ENCODE assay signal across 11 mouse cellular contexts in genomic region chr7:132347273-132348045, GRCm38 (mm10). TPM values are rescaled to one million over a fixed set of nuclear protein-coding genes. Genes with fewer than 3 reads are reported as not detected.
A peak's percentile ranks its signal among the peaks of the same experiment; 100 is the strongest.
DNase-seq lines count a peak whose midpoint lies in the region; ATAC-seq and TF ChIP-seq lines count a peak whose summit lies in the region.
"Had no signal": no experiment of that assay in that cellular context is flagged by ENCODE, and none has a peak within 500 bp of the region (broad histone marks: within the 10 kb centered on the region; RNA-seq: fewer than 3 reads in every experiment).

No protein-coding gene starts in this region.

- no peak for ATAC-seq in liver, embryonic 11.5 days (replicated peaks; ENCODE audit: low FRiP score)
- ATAC-seq in hematopoietic stem cell, adult 5-6 weeks (replicated peaks in 1 of 2; ENCODE audit: insufficient read depth in 1 of 2, low FRiP score in 2 of 2, low TSS enrichment in 1 of 2, low read depth in 1 of 2, poor library complexity in 2 of 2, severe bottlenecking in 2 of 2), result peak; percentile 67 to 78
- ATAC-seq in megakaryocyte progenitor cell, adult 5-6 weeks (replicated peaks; ENCODE audit: poor library complexity), result peak; percentile 89
- ATAC-seq: forebrain, postnatal 0 days had no signal

- no peak for TF ChIP-seq CTCF in liver, adult 2 months (IDR thresholded peaks at IDR 0.05; ENCODE audit: low read depth, low read length)

- H3K36me3 ChIP-seq in liver, adult 2 months (ENCODE audit: control insufficient read depth, insufficient read depth, low read length), result no peaks in the 10 kb centered on the region
- no peaks in the 10 kb centered on the region for H3K36me3 ChIP-seq in liver, embryonic 11.5 days (ENCODE audit: control insufficient read depth, insufficient read depth, low read length)
- H3K36me3 ChIP-seq: G1E had no signal

- 65% methylated on average over 9 of the region's 9 CpGs for WGBS in liver, adult 2 months
- whole genome bisulfite sequencing in liver, embryonic 11.5 days, result 60% methylated on average over 9 of the region's 9 CpGs

- TF ChIP-seq POLR2A in liver, adult 2 months (IDR thresholded peaks at IDR 0.05; ENCODE audit: extremely low read depth, insufficient read depth, low read length), result no peak

- peak overlapping the region; percentile 50; the same call in 1 of the 2 replicates for H3K27ac ChIP-seq in liver, adult 2 months (replicated peaks; ENCODE audit: insufficient read depth, low read depth, low read length)
- H3K27ac ChIP-seq in liver, embryonic 11.5 days (ENCODE audit: low read depth, low read length), result no peak overlapping the region

- H3K4me1 ChIP-seq in liver, adult 2 months (ENCODE audit: control insufficient read depth, insufficient read depth, low read length), result no peaks in the 10 kb centered on the region
- H3K4me1 ChIP-seq in liver, embryonic 11.5 days (replicated peaks; ENCODE audit: control insufficient read depth, insufficient read depth, low read length), result no peaks in the 10 kb centered on the region

- no peak overlapping the region for H3K4me3 ChIP-seq in liver, adult 2 months (ENCODE audit: insufficient read depth, low read depth, low read length)
- no peak overlapping the region for H3K4me3 ChIP-seq in liver, embryonic 11.5 days (ENCODE audit: low read depth, low read length)

- DNase-seq in liver, adult 2 months (ENCODE audit: extremely low read depth, low read depth, low spot score), result no peak
- no peak for DNase-seq in liver, embryonic 11.5 days (ENCODE audit: low spot score)
- DNase-seq in brain, adult 2 months (ENCODE audit: low read depth, low spot score), result peak; percentile 47
- DNase-seq in T-cell, adult 2 months (ENCODE audit: low spot score), result no peak
- no peak for DNase-seq in MN1 (ENCODE audit: low spot score)
- DNase-seq in urinary bladder, postnatal 36 days (ENCODE audit: low spot score in 2 of 2), result no peak
- DNase-seq: forebrain, postnatal 0 days; liver had no signal

- H3K79me2 ChIP-seq in liver, adult 2 months (ENCODE audit: control insufficient read depth, insufficient read depth, low read length), result no peaks in the 10 kb centered on the region

- no peak overlapping the region for H3K9ac ChIP-seq in liver, adult 2 months (ENCODE audit: low read depth, low read length)
- H3K9ac ChIP-seq in liver, embryonic 11.5 days (ENCODE audit: low read depth, low read length), result no peak overlapping the region
- H3K9ac ChIP-seq: forebrain, postnatal 0 days had no signal

- H3K27me3 ChIP-seq in liver, adult 2 months (ENCODE audit: control insufficient read depth, insufficient read depth, low read length), result no peaks in the 10 kb centered on the region
- no peaks in the 10 kb centered on the region for H3K27me3 ChIP-seq in liver, embryonic 11.5 days (replicated peaks; ENCODE audit: control insufficient read depth, insufficient read depth, low read length)

- no peaks in the 10 kb centered on the region for H3K9me3 ChIP-seq in liver, embryonic 11.5 days (ENCODE audit: control insufficient read depth, low read length)

- H3K4me2 ChIP-seq in liver, embryonic 11.5 days, result no peak overlapping the region

RNA-seq across cellular contexts. Expression of gene Chst15, which starts 30.4 kb away (rescaled TPM):
- total RNA-seq in liver, adult 2 months (2014; rRNA removed), result 6.5 and 10.4 TPM in 2 replicates
- polyA plus RNA-seq in liver, adult 2 months (2012; rRNA removed), result 3.0 and 4.3 TPM in 2 replicates
- 12.8 and 14.1 TPM in 2 replicates for polyA plus RNA-seq in liver, embryonic 11.5 days (2014; fragmentation: Nextera tagmentation; extraction: Ambion mirVana)
- total RNA-seq in hematopoietic stem cell, adult 5-6 weeks (2017), result 14.7 and 14.9 TPM in 2 replicates
- total RNA-seq in megakaryocyte progenitor cell, adult 5-6 weeks (2015), result 8.6 and 11.5 TPM in 2 replicates
- total RNA-seq in megakaryocyte progenitor cell, adult 5-6 weeks (2017), result 7.3 and 8.2 TPM in 2 replicates
- polyA plus RNA-seq: G1E had no signal
